ENCODE assay signal across 15 mouse cellular contexts in genomic region chr7:55189496-55189895, GRCm38 (mm10).
A peak's percentile ranks its signal among the peaks of the same experiment; 100 is the strongest.
DNase-seq lines count a peak whose midpoint lies in the region; ATAC-seq lines count a peak whose summit lies in the region.
"Had no signal": no experiment of that assay in that cellular context is flagged by ENCODE, and none has a peak within 500 bp of the region (broad histone marks: within the 10 kb centered on the region; RNA-seq: fewer than 3 reads in every experiment).

No protein-coding gene starts in this region.

- no peak overlapping the region for H3K4me2 ChIP-seq in forebrain, embryonic 15.5 days (replicated peaks)
- no peak overlapping the region for H3K4me2 ChIP-seq in forebrain, embryonic 16.5 days (ENCODE audit: low read length)
- H3K4me2 ChIP-seq: liver, embryonic 11.5 days; neural tube, embryonic 15.5 days had no signal

- DNase-seq in forebrain, embryonic 10.5 days (ENCODE audit: extremely low spot score, low spot score) = no peak
- DNase-seq in layer of hippocampus, postnatal 10 days (ENCODE audit: low spot score in 2 of 2) = peak; percentile 40 to 52
- DNase-seq in right cerebral cortex, adult 2 months (ENCODE audit: low spot score in 2 of 2) = peak; percentile 25 to 40
- DNase-seq in embryonic facial prominence, embryonic 10.5 days (ENCODE audit: low spot score) = no peak
- no peak for DNase-seq in gastrocnemius, adult 8-10 months (ENCODE audit: low spot score in 2 of 2)
- DNase-seq in c-Kit-positive CD71-positive TER-119-positive erythroid progenitor cells, embryonic 14.5 days (ENCODE audit: low spot score) = no peak
- DNase-seq: B cell, adult 2 months; thymus, adult 18-20 months had no signal

- H3K4me3 ChIP-seq in forebrain, embryonic 15.5 days = no peak overlapping the region
- no peak overlapping the region for H3K4me3 ChIP-seq in forebrain, embryonic 10.5 days
- H3K4me3 ChIP-seq in forebrain, embryonic 16.5 days (replicated peaks; ENCODE audit: low read length) = no peak overlapping the region
- no peak overlapping the region for H3K4me3 ChIP-seq in embryonic facial prominence, embryonic 10.5 days
- H3K4me3 ChIP-seq: erythroblast, embryonic 14.5 days; neural tube, embryonic 15.5 days had no signal

- 43% methylated on average over 2 of the region's 2 CpGs for WGBS in forebrain, embryonic 15.5 days
- 83% methylated on average over 2 of the region's 2 CpGs for WGBS in forebrain, embryonic 10.5 days
- 50% methylated on average over 2 of the region's 2 CpGs for WGBS in forebrain, embryonic 16.5 days
- 89% methylated on average over 2 of the region's 2 CpGs for WGBS in embryonic facial prominence, embryonic 10.5 days

- H3K27me3 ChIP-seq in forebrain, embryonic 15.5 days = no peaks in the 10 kb centered on the region
- H3K27me3 ChIP-seq in forebrain, embryonic 10.5 days (ENCODE audit: poor library complexity, severe bottlenecking) = no peaks in the 10 kb centered on the region
- H3K27me3 ChIP-seq in forebrain, embryonic 16.5 days (replicated peaks; ENCODE audit: control insufficient read depth, insufficient read depth, low read length) = no peaks in the 10 kb centered on the region
- H3K27me3 ChIP-seq in embryonic facial prominence, embryonic 10.5 days (replicated peaks; ENCODE audit: low read depth, poor library complexity, severe bottlenecking) = no peaks in the 10 kb centered on the region
- H3K27me3 ChIP-seq: neural tube, embryonic 15.5 days had no signal

- no peak overlapping the region for H3K9ac ChIP-seq in forebrain, embryonic 15.5 days (replicated peaks)
- H3K9ac ChIP-seq in forebrain, embryonic 16.5 days (replicated peaks; ENCODE audit: low read depth, low read length) = no peak overlapping the region
- H3K9ac ChIP-seq: neural tube, embryonic 15.5 days had no signal

- H3K9me3 ChIP-seq in forebrain, embryonic 15.5 days = no peaks in the 10 kb centered on the region
- H3K9me3 ChIP-seq in forebrain, embryonic 10.5 days = no peaks in the 10 kb centered on the region
- no peaks in the 10 kb centered on the region for H3K9me3 ChIP-seq in forebrain, embryonic 16.5 days (ENCODE audit: control insufficient read depth, low read length)
- H3K9me3 ChIP-seq in embryonic facial prominence, embryonic 10.5 days = no peaks in the 10 kb centered on the region
- H3K9me3 ChIP-seq: neural tube, embryonic 15.5 days had no signal

- peak overlapping the region; percentile 17; the same call in 1 of the 2 replicates for H3K27ac ChIP-seq in forebrain, embryonic 15.5 days (replicated peaks)
- no peak overlapping the region for H3K27ac ChIP-seq in forebrain, embryonic 10.5 days
- no peak overlapping the region for H3K27ac ChIP-seq in forebrain, embryonic 16.5 days (ENCODE audit: low read length)
- no peak overlapping the region for H3K27ac ChIP-seq in embryonic facial prominence, embryonic 10.5 days (replicated peaks)
- H3K27ac ChIP-seq: neural tube, embryonic 15.5 days had no signal

- H3K36me3 ChIP-seq in forebrain, embryonic 15.5 days = no peaks in the 10 kb centered on the region
- no peaks in the 10 kb centered on the region for H3K36me3 ChIP-seq in forebrain, embryonic 10.5 days (replicated peaks)
- no peaks in the 10 kb centered on the region for H3K36me3 ChIP-seq in forebrain, embryonic 16.5 days (ENCODE audit: control insufficient read depth, insufficient read depth)
- no peaks in the 10 kb centered on the region for H3K36me3 ChIP-seq in embryonic facial prominence, embryonic 10.5 days (replicated peaks)
- H3K36me3 ChIP-seq: neural tube, embryonic 15.5 days had no signal

- H3K4me1 ChIP-seq in forebrain, embryonic 15.5 days = 0 out of 2 replicates have a peak, but pooled peaks cover 6% of the 10 kb centered on the region
- no peaks in the 10 kb centered on the region for H3K4me1 ChIP-seq in forebrain, embryonic 10.5 days
- peaks cover 6% of the 10 kb centered on the region; the same call in 1 of the 2 replicates for H3K4me1 ChIP-seq in forebrain, embryonic 16.5 days (replicated peaks; ENCODE audit: control insufficient read depth, insufficient read depth, low read length)
- H3K4me1 ChIP-seq in embryonic facial prominence, embryonic 10.5 days = no peaks in the 10 kb centered on the region
- H3K4me1 ChIP-seq: neural tube, embryonic 15.5 days had no signal

- ATAC-seq in forebrain, embryonic 15.5 days (replicated peaks) = peak; percentile 78
- peak; percentile 92 for ATAC-seq in forebrain, embryonic 16.5 days
- ATAC-seq: intestine, postnatal 0 days; lung, postnatal 0 days had no signal

Comparison
In these comparisons a context has a peak if more than half of its experiments do, and no peak if none do; other contexts are left out.
1. DNase-seq: peak in layer of hippocampus, postnatal 10 days (2 of 2) and right cerebral cortex, adult 2 months (2 of 2); none in forebrain, embryonic 10.5 days (single experiment), embryonic facial prominence, embryonic 10.5 days (single experiment), gastrocnemius, adult 8-10 months (0 of 2) and c-Kit-positive CD71-positive TER-119-positive erythroid progenitor cells, embryonic 14.5 days (single experiment).